Mouse (Mus musculus) hindbrain, embryonic 16.5 days (tissue): ENCODE results near the gene Fam169b. TPM values are rescaled to one million over a fixed set of nuclear protein-coding genes. Genes with fewer than 3 reads are reported as not detected.
"Not testable (repeated sequence)": the region's sequence is repeated elsewhere in the genome, so short reads cannot be mapped to it uniquely, and the experiment has no call there.

Experiments
- ATAC-seq: fragments of 200-750 bp; cut with Nextera tagmentation; 2 replicates; pipeline ENCODE4 v1.8.0; 2017; ENCODE audit warnings: moderate TSS enrichment, moderate library complexity
- H3K27ac ChIP-seq: fragments of 300-500 bp; sonication (generic); 2 replicates; pipeline ENCODE4 v1.5.1; 2014; ENCODE audit warnings: low read depth, mild to moderate bottlenecking, control low read depth, low read length, moderate library complexity
- H3K27me3 ChIP-seq: fragments of 300-500 bp; sonication (generic); replicated peaks from 2 replicates; pipeline ENCODE4 v1.6.1; 2014; ENCODE audit warnings: low read length; ENCODE audit not compliant: control insufficient read depth, insufficient read depth
- H3K36me3 ChIP-seq: fragments of 300-500 bp; sonication (generic); 2 replicates; pipeline ENCODE4 v1.6.1; 2014; ENCODE audit warnings: mild to moderate bottlenecking, low read length, moderate library complexity, mixed read lengths; ENCODE audit not compliant: control insufficient read depth, insufficient read depth
- H3K4me1 ChIP-seq: fragments of 300-500 bp; sonication (generic); 2 replicates; pipeline ENCODE4 v1.6.1; 2014; ENCODE audit warnings: low read depth, low read length; ENCODE audit not compliant: control insufficient read depth, insufficient read depth
- H3K4me2 ChIP-seq: fragments of 300-500 bp; sonication (generic); 2 replicates; pipeline ENCODE4 v1.6.1; 2014; ENCODE audit warnings: mild to moderate bottlenecking, low read length, control low read depth, moderate library complexity
- H3K4me3 ChIP-seq: fragments of 300-500 bp; sonication (generic); 2 replicates; pipeline ENCODE4 v1.5.1; 2014; ENCODE audit warnings: mild to moderate bottlenecking, low read length, control low read depth, moderate library complexity
- H3K9ac ChIP-seq: fragments of 300-500 bp; sonication (generic); 2 replicates; pipeline ENCODE4 v1.6.1; 2014; ENCODE audit warnings: low read depth, mild to moderate bottlenecking, control low read depth, low read length, moderate library complexity
- H3K9me3 ChIP-seq: fragments of 300-500 bp; sonication (generic); 2 replicates; pipeline ENCODE4 v1.6.1; 2014; ENCODE audit warnings: mild to moderate bottlenecking, low read length, moderate library complexity; ENCODE audit not compliant: control insufficient read depth
- WGBS: fragments of 180-500 bp; shearing (Covaris S2); extraction: QIAGEN DNeasy Blood & Tissue Kit; methylation state at CpG from one replicate; pipeline ENCODE4 v1.1.7; 2014; 5-methylcytosine and 5-hydroxymethylcytosine counted together
- polyA plus RNA-seq: library from polyadenylated mRNA; unstranded; fragments of >200 nt; fragmentation: Nextera tagmentation; extraction: Ambion mirVana; gene quantifications from 2 replicates; pipeline ENCODE4 v1.2.1, GENCODE M21; 2015

Gene Fam169b
- polyA plus RNA-seq, 1 experiment from 2014 or later = not detected

DNA sequence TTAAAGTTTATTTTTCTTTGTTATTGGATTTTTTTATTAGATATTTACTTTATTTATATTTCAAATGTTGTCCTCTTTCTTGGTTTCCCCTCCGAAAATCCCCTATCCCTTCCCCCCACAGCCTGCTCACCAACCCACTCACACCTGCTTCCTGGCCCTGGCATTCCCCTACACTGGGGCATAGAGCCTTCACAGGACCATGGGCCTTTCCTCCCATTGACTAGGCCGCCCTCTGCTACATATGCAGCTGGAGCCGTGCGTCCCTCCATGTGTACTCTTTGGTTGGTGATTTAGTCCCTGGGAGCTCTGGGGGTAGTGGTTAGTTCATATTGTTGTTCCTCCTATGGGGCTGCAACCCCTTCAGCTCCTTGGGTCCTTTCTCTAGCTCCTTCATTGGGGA is 14.4 kb downstream of the Fam169b start:
- not testable (repeated sequence) for H3K36me3 ChIP-seq, H3K4me2 ChIP-seq, H3K9me3 ChIP-seq, H3K4me1 ChIP-seq, H3K27ac ChIP-seq, H3K9ac ChIP-seq, H3K27me3 ChIP-seq, ATAC-seq, H3K4me3 ChIP-seq
- WGBS = 94% methylated on average over 4 of the region's 4 CpGs

- WGBS = 91% methylated on average over 8 of the region's 8 CpGs
- Histone ChIP-seq H3K4me1 (no peaks in the 10 kb centered on the region), H3K27me3 (no peaks in the 10 kb centered on the region), H3K4me3 (no peak overlapping the region), H3K27ac (no peak overlapping the region), H3K9me3 (no peaks in the 10 kb centered on the region), H3K36me3 (no peaks in the 10 kb centered on the region), H3K9ac (no peak overlapping the region), H3K4me2 (no peak overlapping the region)
- no peak for ATAC-seq
Observed at GRCm38 (mm10) chr7:68289081-68289480, 15.4 kb downstream of the Fam169b start.

DNA sequence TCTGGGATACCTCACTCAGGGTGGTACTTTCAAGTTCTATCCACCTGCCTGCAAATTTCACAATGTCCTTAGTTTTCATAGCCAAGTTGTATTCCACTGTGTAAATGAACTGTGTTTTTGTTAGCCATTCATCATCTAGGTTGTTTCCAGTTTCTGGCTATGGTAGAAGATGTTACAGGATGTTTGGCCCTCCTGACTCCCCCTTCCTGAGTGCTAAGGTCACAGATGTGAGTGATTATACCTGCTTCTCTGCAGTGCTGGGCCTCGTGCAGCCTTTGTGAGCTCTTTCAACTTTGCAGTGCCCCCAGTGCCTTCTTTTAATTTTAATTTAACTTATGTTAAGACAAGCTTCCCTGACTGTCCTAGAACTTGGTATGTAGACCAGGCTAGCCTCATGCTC is 18.0 kb downstream of the Fam169b start:
- no peak overlapping the region for H3K4me2 ChIP-seq
- WGBS = 67% methylated on average over 1 of the region's 1 CpGs
- H3K4me1 ChIP-seq = no peaks in the 10 kb centered on the region
- no peaks in the 10 kb centered on the region for H3K27me3 ChIP-seq
- H3K36me3 ChIP-seq = no peaks in the 10 kb centered on the region
- no peak overlapping the region for H3K27ac ChIP-seq
- no peak for ATAC-seq
- H3K4me3 ChIP-seq = no peak overlapping the region
- no peak overlapping the region for H3K9ac ChIP-seq
- no peaks in the 10 kb centered on the region for H3K9me3 ChIP-seq

GRCm38 (mm10) chr7:68293997-68294789 is 20.6 kb downstream of the Fam169b start:
- Histone ChIP-seq H3K27me3 (no peaks in the 10 kb centered on the region), H3K4me1 (no peaks in the 10 kb centered on the region), H3K36me3 (no peaks in the 10 kb centered on the region), H3K9me3 (no peaks in the 10 kb centered on the region), H3K4me2 (no peak overlapping the region), H3K9ac (no peak overlapping the region), H3K27ac (no peak overlapping the region), H3K4me3 (no peak overlapping the region)
- ATAC-seq = no peak
- WGBS = 76% methylated on average over 16 of the region's 16 CpGs

- 100% methylated on average over 5 of the region's 5 CpGs for WGBS
- Histone ChIP-seq H3K4me2 (no peak overlapping the region), H3K9ac (no peak overlapping the region), H3K9me3 (no peaks in the 10 kb centered on the region), H3K4me1 (no peaks in the 10 kb centered on the region), H3K36me3 (no peaks in the 10 kb centered on the region), H3K27ac (no peak overlapping the region), H3K27me3 (no peaks in the 10 kb centered on the region), H3K4me3 (no peak overlapping the region)
- ATAC-seq = no peak
Observed at GRCm38 (mm10) chr7:68296487-68296886, 22.8 kb downstream of the Fam169b start.

- 87% methylated on average over 13 of the region's 13 CpGs for WGBS
- Histone ChIP-seq H3K9ac (no peak overlapping the region), H3K36me3 (no peaks in the 10 kb centered on the region), H3K9me3 (no peaks in the 10 kb centered on the region), H3K4me3 (no peak overlapping the region), H3K27me3 (no peaks in the 10 kb centered on the region), H3K4me1 (no peaks in the 10 kb centered on the region), H3K27ac (no peak overlapping the region), H3K4me2 (no peak overlapping the region)
- no peak for ATAC-seq
Observed at GRCm38 (mm10) chr7:68298381-68299076, 24.9 kb downstream of the Fam169b start.

DNA sequence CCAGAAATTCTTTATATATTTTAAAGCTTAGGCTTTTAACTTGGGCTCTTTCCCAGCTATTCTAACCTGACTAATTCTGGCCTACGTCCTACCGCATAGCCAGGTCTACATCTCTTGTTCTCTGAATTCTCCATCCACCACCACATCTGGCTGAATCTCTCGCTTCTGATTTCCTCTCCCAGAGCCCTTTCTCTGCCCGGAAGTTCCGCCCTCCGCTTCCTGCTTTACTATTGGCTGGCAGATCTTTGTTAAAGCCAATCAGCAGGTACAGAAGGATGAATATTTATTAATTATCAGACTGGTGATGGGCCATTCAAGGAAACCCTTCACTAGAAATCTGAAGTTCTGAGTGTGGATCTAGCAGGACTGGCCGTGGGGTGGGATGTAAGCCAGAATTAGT is 27.5 kb downstream of the Fam169b start:
- H3K9ac ChIP-seq = no peak overlapping the region
- no peak overlapping the region for H3K4me3 ChIP-seq
- H3K4me1 ChIP-seq = no peaks in the 10 kb centered on the region
- no peak overlapping the region for H3K27ac ChIP-seq
- WGBS = 81% methylated on average over 7 of the region's 7 CpGs
- no peaks in the 10 kb centered on the region for H3K9me3 ChIP-seq
- no peaks in the 10 kb centered on the region for H3K36me3 ChIP-seq
- H3K4me2 ChIP-seq = no peak overlapping the region
- ATAC-seq = no peak
- H3K27me3 ChIP-seq = no peaks in the 10 kb centered on the region

DNA sequence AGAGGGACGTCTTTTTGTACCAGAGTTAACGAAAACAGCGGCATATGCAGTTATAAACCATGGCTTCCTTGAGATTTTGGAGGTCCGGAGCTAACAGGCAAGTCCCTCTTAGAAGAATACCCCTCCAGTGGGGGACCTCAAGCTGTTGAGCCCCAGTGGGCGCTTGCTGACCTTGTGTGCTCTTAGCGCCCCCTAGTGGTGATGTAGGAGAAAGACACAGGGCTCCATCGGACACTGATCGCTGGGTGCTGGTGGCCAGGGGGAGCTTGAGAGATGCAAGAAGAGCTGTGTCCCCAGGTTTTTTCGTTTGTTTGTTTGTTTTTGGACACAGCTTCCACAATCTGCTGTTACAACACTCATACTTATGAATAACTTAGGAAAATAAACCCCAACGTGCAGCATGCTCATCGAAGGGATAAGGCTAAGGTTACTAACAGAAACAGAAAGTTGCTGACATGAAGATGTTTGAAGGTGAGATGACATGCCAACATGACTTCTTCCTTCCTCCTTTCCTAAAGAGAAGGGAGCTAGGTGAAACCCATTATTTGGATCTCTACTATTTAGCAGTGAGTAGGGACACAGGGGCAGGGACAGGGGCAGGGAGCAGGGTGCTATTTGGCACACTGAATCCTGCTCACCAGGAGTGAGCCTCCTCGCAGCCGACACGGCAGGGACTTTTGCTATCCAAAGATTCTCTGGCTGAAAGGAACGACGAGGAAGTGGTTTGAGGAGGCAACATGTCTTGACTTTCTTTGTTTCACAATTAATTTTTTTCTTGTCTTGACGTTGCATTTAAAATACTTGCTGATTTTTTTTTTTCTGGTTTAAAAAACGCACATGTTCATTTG is 29.2 kb downstream of the Fam169b start:
- no peaks in the 10 kb centered on the region for H3K9me3 ChIP-seq
- no peaks in the 10 kb centered on the region for H3K4me1 ChIP-seq
- no peak overlapping the region; the same call in 1 of the 2 replicates for H3K4me3 ChIP-seq
- peak overlapping the region; percentile 43 for H3K4me2 ChIP-seq
- ATAC-seq = peak; percentile 89
- H3K36me3 ChIP-seq = no peaks in the 10 kb centered on the region
- H3K9ac ChIP-seq = no peak overlapping the region
- WGBS = 26% methylated on average over 18 of the region's 18 CpGs
- H3K27me3 ChIP-seq = no peaks in the 10 kb centered on the region
- no peak overlapping the region for H3K27ac ChIP-seq

- Histone ChIP-seq H3K9me3 (no peaks in the 10 kb centered on the region), H3K36me3 (no peaks in the 10 kb centered on the region), H3K27ac (no peak overlapping the region), H3K4me2 (no peak overlapping the region), H3K27me3 (no peaks in the 10 kb centered on the region), H3K4me1 (no peaks in the 10 kb centered on the region), H3K9ac (no peak overlapping the region), H3K4me3 (no peak overlapping the region)
- ATAC-seq = no peak
- WGBS = 81% methylated on average over 6 of the region's 6 CpGs
Observed at GRCm38 (mm10) chr7:68303685-68304084, 30.0 kb downstream of the Fam169b start.
